Mouse (Mus musculus): ENCODE results near the gene Crip1.

Gene Crip1

DNA sequence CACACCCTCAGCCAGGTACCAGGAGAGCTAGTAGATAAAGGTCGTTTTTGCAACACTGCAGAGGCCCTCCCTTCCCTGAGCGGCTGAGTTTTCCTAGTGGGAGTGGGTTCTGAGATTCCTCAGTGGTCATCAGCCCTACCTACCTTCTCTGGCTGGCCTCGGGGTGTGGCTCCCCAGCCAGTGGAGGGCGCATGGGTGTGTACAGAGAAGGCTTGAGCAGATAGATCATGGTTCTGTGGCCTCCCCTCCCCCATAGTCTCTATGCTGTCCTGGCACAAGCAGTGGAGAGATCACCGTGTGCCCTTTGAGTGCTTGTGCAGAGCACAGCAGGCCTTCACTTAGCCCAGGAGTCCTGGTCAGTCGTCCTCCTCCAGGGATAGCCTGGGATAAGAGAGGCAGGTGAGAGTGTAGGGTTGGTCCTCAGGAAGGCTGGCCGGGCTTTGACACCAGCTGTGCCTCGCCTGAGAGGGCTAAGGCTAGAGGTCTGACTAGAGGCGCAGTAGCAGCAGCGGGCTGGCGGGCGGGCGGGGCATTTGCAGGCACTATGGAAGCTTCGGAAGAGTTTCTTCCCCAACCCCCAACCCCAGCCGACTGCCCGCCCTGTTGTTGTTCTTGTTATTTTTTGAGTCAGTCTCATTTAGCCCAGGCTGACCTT, 2.4 kb downstream of the Crip1 start:
- DNase-seq: no peak

- no peak for DNase-seq
Observed at GRCm38 (mm10) chr12:113149341-113149740, 3.2 kb downstream of the Crip1 start.

GRCm38 (mm10) chr12:113149896-113150295, 3.8 kb downstream of the Crip1 start:
- DNase-seq: no peak

- no peak for DNase-seq
Observed at GRCm38 (mm10) chr12:113150591-113150990, 4.5 kb downstream of the Crip1 start.

- no peak for DNase-seq
Observed at GRCm38 (mm10) chr12:113151046-113151445, 4.9 kb downstream of the Crip1 start.

- peak; percentile 36 for DNase-seq
Observed at GRCm38 (mm10) chr12:113151661-113152271, 5.7 kb downstream of the Crip1 start.

GRCm38 (mm10) chr12:113152272-113152661, 6.2 kb downstream of the Crip1 start:
- DNase-seq: no peak

DNA sequence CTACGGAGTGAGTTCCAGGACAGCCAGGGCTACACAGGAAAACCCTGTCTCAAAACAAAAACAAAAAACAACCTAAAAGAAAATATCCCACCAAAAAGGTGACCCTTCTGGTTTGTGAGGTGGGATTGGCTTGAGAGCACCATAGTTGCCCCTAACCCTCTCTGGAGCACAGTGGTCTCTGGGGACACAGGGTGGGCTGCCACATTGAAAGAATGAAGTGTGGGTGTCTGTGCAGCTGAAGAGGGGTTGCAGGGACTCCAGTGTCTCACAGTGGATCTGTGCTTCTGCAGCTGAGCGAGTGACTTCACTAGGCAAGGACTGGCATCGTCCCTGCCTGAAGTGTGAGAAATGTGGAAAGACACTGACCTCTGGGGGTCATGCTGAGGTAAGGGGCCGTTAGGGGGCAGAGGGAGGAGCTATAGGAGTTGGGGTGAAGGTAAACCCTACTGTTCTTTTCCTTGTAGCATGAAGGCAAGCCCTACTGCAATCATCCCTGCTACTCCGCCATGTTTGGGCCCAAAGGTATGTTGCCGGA, 6.9 kb downstream of the Crip1 start:
- no peak for DNase-seq

- DNase-seq: no peak
Observed at GRCm38 (mm10) chr12:113153971-113154370, 7.9 kb downstream of the Crip1 start.

DNA sequence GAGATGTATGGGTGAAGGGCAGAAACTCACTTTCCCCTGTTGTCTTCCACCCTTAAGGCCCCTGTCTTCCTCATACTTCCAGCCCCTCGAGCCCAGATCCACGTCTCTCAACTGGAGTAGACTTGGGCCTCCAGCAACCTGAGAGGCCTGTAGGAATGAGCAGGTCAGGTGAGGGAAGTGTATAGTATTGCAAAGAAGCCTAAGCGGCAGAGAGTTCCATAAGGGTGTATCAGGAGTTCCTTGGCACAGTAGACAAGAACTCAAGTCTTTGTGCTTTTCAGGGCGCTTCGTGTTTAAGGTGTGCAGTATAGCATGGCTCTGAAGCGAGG, 8.6 kb downstream of the Crip1 start:
- DNase-seq: no peak

- peak; percentile 70 for DNase-seq
Observed at GRCm38 (mm10) chr12:113155076-113155771, 9.1 kb downstream of the Crip1 start.

GRCm38 (mm10) chr12:113155887-113156539, 9.9 kb downstream of the Crip1 start, which contains the start of gene Tedc1:
Gene Tedc1 (plus strand): TSS chr12:113156421.
- DNase-seq: peak; percentile 99

- no peak for DNase-seq
Observed at GRCm38 (mm10) chr12:113156540-113156929, 10.4 kb downstream of the Crip1 start.

- no peak for DNase-seq
Observed at GRCm38 (mm10) chr12:113157002-113157401, 10.9 kb downstream of the Crip1 start.

DNA sequence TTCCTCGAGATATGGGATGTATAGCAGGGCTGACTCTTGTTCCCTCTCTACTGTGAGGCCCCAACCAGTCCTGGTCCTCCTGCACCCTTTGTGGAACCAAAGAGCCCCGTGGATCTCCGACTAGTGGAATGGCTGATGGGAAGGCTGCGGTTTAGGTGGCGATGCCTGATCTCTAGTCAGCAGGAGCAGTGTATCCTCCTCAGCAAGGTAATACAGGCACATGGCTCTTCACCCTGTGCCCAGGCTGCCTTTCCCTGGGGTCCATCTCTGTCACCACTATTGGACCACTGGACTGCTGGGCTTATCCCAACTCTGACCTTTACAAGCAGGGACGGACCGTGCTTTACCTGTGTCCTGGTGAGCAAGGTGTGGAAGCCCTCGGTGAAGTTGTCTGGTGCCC, 11.4 kb downstream of the Crip1 start:
- DNase-seq: no peak

GRCm38 (mm10) chr12:113157971-113158370, 11.9 kb downstream of the Crip1 start:
- no peak for DNase-seq

DNA sequence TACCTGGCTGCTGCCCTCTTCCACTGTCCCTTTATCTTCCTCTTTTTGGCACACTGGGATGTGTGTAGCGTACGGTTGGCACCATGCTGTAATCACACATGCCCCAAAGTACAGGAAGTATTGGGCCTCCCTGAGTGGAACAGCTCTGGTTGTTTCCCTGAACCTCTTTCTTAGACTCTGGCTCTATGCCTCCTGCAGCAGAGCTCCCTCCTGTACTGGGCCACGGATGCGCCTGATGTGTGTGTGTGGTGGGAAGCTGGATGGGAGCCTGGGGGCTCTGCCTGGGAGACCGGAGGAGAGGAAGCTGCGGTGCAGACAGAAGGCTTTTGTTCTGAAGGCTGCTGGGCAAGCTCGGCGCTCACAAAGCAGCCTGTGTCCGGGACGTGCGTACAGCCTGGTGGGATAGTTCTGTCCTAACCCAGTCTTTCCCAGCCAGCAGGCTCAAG, 17.5 kb downstream of the Crip1 start:
- no peak for DNase-seq

GRCm38 (mm10) chr12:113168031-113168536, 22.0 kb downstream of the Crip1 start:
- no peak for DNase-seq

- no peak for DNase-seq
Observed at GRCm38 (mm10) chr12:113176960-113177725, 31.0 kb downstream of the Crip1 start.

- no peak for DNase-seq
Observed at GRCm38 (mm10) chr12:113181020-113181419, 34.9 kb downstream of the Crip1 start.

DNA sequence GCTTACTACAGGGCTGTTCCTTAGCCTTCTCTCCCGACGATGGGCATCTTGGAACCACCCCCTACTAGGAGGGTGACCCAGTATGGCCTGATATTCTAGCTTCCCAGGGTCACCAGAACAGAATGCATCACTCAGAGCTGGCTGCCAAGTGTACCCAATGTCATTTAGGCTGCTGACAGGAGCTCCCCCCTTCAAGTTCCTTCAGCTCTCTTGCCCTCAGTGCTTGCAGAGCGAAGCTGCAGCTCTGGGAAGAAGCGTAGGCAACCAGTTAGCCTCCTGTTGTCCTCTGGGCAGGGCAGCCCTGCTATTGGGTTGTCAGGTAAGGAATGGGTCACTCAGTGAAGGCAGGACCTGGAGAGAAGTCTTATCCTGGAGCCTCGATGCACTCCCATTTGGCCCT, 38.8 kb downstream of the Crip1 start:
- DNase-seq: no peak

Data from kidney, adult 11 months (tissue).